Mouse (Mus musculus): ENCODE results near the gene Dennd5b. TPM values are rescaled to one million over a fixed set of nuclear protein-coding genes. Genes with fewer than 3 reads are reported as not detected.
"Not testable (repeated sequence)": the region's sequence is repeated elsewhere in the genome, so short reads cannot be mapped to it uniquely, and the experiment has no call there.

The Dennd5b gene
- total RNA-seq, 2 experiments from 2014 or later = 0.68 TPM; not detected in 1

DNA sequence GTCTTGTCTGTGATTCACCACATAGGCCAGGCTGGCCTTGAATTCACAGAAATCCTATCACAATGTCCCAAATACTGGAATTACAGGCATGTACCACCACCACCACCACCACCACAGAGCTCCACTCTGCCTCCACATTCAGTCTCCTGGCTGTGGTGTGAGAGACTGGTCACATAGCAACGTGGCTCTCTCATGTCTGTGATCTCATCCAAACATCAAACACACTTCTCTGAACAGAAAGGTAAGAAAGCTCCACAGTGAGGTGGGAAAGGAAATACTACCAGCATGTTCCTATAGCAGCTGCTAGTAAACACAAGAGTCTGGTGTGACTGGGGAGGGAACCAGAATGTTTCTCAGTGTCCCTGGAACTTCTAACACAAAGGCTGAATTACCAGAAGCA is 140.2 kb downstream of the Dennd5b start:
- ATAC-seq (replicated peaks; ENCODE audit: low FRiP score, poor library complexity, severe bottlenecking) = no peak

DNA sequence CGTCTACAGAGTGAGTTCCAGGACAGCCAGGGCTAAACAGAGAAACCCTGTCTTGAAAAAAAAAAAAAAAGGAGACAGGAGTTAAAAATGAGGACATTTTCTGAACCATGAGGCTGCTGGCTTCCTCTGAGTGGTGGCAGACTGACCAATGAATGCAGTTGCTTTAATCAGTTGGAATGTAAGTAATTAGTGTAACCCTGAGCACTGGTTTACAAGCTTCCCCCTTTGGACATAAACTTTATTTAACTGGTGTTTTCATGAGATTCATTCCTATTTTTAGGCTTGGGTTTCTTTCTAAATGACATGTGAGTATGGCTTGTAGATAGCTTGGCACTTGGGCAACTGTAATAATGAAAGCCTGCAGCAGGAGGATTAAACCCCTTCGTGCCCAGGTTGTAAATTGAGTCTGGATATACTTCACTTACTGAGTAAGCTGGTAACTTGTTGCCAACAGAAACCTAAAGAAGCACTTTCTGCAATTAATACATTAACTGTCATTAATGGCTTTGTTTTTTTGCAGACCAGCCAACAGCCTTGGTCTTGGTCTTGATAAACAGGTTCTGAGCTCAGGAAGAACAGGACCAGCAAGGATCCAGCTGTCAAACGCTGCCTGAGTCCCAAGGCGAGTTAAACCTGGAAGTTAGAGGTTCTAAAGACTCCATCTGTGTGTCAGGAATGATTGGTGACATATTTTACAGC is 141.8 kb downstream of the Dennd5b start:
- ATAC-seq (replicated peaks; ENCODE audit: low FRiP score, poor library complexity, severe bottlenecking) = no peak

DNA sequence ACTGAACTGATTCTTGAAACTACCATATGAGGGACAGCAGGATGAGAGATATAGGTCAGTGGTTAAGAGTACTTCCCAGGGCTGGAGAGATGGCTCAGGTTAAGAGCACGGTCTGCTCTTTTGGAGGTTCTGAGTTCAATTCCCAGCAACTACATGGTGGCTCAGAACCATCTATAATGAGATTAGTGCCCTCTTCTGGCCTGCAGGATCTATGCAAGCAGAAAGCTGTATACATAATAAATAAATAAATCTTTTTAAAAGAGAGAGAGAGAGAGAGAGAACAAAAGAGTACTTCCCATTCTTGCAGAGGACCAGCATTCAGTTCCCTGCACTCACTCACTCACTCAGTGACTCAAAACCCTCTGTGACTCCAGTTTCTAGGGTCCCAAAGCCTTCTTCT is 142.8 kb downstream of the Dennd5b start:
- no peak for ATAC-seq (replicated peaks; ENCODE audit: low FRiP score, poor library complexity, severe bottlenecking)

DNA sequence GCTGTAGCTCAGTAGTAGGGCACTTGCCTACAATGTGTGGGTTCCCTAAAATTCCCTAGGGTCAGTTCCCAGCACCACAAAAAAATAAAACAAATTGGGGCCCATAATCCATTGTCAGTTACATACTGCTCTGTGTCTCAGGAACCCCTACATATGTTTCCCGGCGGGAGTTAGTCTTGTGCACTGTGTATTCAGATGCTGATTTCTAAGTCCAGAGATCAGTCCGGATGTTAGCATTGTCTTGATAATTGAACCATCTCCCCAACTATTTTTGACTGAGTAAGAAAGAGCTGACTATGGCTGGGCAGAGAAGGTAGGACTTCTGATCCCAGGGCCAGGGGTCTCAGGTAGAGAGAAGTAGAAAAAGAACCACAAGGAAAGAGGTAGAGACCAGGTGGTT is 144.4 kb downstream of the Dennd5b start:
- no peak for ATAC-seq (replicated peaks; ENCODE audit: low FRiP score, poor library complexity, severe bottlenecking)

DNA sequence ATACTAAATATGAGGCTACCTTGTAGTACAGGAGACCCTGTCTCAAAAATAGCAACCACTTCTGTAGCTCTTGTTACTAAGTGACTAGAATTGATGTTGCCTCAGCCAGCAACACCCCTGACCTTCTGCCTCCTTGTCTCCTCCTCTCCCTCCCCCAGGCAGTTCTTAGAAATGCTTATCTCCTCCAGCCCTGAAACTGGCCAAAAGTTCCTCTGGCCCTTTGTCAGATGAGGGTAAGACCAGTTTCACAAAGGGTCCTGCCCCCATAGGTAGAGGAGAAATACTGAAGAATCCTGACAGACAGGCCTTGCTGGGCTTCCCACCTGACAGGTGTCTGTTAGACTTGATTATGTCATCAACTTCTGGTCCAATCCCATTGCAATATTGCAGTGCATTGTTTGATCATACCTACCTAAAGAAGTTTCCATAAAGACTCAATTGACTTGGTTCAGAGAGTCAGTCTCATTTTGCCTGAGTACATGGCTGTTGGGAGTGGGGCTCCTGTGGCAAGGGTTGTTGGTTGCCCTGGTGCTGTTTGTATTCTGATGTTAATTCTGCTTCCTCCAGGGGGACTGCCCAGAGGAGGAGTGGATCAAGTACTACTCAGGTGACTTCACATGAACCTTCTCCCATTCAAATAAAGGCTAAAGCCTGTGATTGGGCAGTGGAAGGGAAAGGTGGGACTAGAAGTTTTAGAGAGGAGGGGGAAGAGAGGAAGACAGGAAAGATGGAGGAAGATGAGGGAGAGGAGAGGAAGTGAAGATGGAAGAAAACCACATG is 145.6 kb downstream of the Dennd5b start:
- ATAC-seq (replicated peaks; ENCODE audit: low FRiP score, poor library complexity, severe bottlenecking) = no peak

DNA sequence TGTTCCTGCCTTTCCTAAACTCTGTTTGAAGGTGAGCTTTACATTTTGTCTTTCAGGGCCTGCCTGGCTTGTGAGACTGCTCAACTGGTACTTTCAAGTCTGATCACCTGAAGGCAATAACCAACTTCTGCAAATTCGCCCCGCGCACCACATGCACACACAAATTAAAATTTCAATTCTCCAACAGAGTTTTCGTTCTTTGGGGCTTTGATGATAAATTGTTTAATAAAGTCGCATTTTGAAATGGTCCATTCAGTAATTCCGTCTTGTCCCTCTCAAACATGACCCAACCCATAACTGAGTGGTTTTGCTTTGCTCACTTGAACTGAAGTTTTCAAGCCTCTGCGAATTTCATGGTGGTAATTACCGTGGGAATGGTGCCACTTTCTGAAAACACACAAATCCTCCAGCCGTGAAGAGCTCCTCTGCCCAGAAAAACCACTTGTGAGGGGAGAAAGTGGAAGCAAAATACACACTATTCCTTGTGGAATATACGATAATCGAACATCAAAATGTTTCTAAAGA is 154.5 kb downstream of the Dennd5b start:
- no peak for ATAC-seq (replicated peaks; ENCODE audit: low FRiP score, poor library complexity, severe bottlenecking)

DNA sequence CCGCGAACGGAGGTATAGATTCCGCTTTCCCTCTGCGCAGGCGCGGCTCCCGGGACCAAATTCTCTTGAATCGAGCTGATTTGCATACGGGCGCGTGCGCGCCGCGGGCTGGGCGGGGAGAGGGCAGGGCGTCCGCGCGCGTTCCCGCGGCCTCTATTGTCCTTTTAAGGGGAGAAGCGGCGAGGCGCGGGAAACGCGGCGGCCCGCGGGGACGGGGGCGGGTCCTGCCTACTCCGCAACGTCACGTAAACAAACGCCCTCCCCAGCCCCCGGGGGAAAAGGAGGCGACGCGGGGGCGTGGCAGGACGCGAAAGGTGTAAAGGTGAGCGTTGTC is 155.1 kb downstream of the Dennd5b start, which contains the start of gene Sinhcaf:
Gene Sinhcaf (minus strand): TSS at position 59 of the 334 bp plus-strand sequence.
- ATAC-seq (replicated peaks; ENCODE audit: low FRiP score, poor library complexity, severe bottlenecking) = peak; percentile 86

DNA sequence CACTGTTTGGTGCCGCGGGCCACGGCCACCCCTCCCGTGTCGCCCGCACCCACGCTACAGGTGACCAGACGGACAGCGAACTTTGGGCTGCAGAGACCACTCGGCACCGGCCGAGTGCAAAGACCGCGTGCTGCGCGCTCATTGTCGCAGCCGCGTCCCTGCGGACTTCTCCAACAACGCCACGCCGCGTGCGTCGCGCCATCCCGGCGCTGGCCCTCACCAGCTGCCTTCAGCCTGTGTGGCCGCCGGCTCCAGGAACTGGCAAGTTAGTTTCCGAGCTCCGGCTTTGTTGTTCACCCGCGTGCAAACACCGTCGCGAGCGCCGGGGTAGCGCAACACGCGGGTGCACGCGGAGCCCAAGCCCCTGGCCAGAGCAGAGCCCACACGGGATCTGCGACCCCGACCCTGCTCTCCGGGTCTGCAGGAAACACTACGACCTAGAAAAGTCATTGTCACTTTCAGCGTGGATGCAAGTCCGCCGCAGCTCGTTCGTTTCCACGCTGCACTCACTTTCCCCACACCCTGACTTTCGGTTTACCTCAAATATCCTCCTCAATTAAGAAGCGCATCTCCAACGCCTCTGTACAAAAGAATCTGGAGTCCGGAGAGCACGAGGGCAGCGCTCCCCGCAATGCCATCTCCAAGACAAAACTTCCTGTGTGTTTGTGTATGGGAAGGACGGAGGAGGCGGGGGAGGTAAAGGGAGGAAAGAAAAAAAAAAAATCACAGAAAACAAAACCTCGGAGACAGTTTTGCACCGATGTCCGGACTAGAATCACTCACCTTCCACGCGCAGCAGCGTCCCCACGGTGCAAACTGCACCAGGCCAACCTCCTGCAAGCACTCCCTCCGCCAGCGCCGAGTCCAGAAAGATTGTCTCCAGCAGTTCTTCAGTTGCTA is 155.7 kb downstream of the Dennd5b start:
- ATAC-seq (replicated peaks; ENCODE audit: low FRiP score, poor library complexity, severe bottlenecking) = peak; percentile 46

DNA sequence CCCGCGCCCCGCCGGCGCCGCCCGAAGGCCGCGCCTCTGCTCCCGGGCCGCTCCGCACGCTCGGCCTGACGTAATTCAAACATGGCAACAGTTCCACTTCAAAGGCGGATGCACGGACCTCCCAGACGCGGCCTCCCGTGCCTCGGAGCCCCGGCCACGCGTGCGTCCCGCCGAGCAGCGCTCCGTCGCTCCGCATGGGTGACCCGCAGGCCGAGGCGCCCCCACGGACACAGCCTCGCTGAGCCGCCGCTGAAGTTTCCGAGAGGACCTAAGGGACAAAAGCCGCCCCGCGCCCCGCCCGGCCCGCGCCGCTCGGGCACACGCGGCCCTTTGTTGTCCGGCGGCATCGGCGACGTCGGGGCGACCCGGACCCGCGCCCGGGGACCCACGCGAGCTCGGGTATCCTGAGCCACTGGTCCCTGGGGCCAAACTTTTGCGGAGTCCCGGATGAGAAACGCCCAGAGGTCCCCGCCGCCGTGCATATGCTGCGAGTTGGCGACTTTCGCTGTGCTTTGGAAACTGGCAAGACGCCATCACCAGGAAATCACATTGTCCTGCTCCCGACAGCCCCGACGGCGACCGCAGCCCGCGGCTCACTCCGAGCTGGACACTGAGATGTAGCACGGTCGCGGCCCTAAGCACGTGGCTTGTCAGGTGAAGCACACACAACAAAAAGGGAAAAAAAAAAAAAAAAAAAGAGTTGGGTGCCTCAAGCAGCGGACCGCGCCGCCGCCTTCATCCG is 156.5 kb downstream of the Dennd5b start:
- ATAC-seq (replicated peaks; ENCODE audit: low FRiP score, poor library complexity, severe bottlenecking) = peak; percentile 44

DNA sequence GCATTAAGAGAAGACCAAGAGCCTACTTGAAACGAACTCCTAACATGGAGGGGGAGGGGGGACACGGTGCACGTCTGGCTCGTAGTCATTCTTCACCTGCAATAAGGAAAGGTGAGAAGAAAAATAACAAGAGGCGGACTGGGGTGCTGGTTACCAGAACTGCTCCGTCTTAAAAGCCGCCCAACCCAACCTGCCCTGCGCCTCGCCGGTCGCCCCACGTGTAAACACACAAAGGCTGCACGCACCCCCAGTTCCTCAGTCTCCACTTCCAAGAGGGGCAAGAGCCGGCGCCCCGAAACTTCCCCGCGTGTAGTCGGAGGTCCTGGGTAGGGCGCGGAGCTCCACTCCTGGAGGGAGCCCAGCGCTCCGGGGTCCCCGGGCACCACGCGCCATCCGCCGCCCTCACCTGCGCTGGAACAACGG is 157.1 kb downstream of the Dennd5b start:
- no peak for ATAC-seq (replicated peaks; ENCODE audit: low FRiP score, poor library complexity, severe bottlenecking)

DNA sequence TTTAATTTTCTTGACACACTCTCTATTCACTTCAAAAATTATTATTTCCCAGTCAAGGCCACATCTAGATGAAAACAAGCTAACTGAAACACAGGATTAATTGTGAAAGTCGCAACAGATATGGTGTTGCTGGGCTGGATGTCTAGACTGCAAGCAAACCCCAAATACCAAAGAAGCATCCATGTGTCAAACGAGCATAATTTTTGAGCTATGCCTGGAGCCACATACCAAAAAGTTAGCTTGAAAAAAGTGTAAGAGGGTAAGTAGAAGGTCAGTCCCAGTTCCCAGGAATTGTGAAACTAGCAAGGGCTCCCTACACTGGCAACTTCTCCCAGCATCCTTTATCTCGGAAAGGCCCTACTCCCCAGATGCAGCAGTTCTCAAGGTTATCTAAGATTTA is 157.8 kb downstream of the Dennd5b start:
- no peak for ATAC-seq (replicated peaks; ENCODE audit: low FRiP score, poor library complexity, severe bottlenecking)

DNA sequence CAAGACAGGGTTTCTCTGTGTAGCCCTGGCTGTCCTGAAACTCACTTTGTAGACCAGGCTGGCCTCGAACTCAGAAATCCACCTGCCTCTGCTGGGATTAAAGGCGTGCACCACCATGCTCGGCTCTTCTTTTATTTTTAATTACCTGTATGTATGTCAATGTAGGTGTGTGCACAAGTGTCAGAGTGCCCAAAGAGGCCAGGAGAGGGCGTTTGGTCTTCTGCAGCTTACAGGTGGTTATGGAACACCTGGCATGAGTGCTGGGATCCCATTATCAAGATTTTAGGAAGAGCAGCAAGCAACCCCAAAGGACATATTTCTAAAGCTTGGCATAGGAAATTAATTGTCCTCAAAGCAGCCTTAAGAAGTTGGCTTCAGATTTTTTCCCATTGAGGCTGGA is 159.1 kb downstream of the Dennd5b start:
- ATAC-seq (replicated peaks; ENCODE audit: low FRiP score, poor library complexity, severe bottlenecking) = no peak

DNA sequence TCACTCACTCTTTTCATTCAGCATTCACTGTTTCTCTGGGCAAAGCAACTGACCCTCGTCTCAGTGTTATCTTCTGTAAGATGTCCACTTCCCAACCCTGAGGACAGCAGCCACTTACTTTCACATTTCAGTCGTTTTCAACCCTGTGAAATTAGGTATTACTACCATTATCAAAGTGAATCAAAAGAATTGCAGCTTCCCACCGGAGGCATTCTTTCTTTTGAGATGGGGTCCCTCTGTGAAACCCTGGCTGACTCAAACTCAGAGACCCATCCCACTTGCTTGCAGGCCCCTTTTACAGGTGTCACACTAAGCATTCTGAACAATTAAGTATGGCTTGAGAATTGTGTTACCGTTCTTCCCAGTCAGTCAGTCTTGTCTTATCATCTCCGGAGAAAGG is 159.6 kb downstream of the Dennd5b start:
- ATAC-seq (replicated peaks; ENCODE audit: low FRiP score, poor library complexity, severe bottlenecking) = no peak

DNA sequence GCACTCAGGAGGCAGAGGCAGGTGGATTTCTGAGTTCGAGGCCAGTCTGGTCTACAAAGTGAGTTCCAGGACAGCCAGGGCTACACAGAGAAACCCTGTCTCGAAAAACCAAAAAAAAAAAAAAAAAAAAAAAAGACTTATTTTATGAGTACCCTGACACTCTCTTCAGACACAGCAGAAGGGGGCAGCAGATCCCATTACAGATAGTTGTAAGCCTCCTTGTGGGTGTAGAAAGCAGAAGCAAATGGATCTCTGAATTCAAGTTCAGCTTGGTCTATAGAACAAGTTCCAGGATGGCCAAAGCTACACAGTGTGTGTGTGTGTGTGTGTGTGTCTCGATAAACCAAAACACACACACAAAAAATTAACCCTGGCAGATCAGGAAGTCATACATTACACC is 161.1 kb downstream of the Dennd5b start:
- not testable (repeated sequence) for ATAC-seq (replicated peaks; ENCODE audit: low FRiP score, poor library complexity, severe bottlenecking)

Other genes with a start within 250 kb of the Dennd5b start
- gene Caprin2, start 205.4 kb downstream of the Dennd5b start, total RNA-seq (2015; ENCODE audit: low replicate concordance) = 3.1 TPM in 1 of 2 replicates, not detected in the other
- 3.1 and 4.0 TPM in 2 replicates for gene Caprin2, start 205.4 kb downstream of the Dennd5b start, total RNA-seq (2017; ENCODE audit: low replicate concordance)
- gene Sinhcaf, start 155.2 kb downstream of the Dennd5b start, total RNA-seq (2015; ENCODE audit: low replicate concordance) = 4.6 and 9.0 TPM in 2 replicates
- gene Sinhcaf, start 155.2 kb downstream of the Dennd5b start, total RNA-seq (2017; ENCODE audit: low replicate concordance) = 9.0 and 12.8 TPM in 2 replicates
- gene Gm10203, start 28.5 kb upstream of the Dennd5b start, total RNA-seq (2015; ENCODE audit: low replicate concordance) = not detected in 2 replicates
- gene Gm10203, start 28.5 kb upstream of the Dennd5b start, total RNA-seq (2017; ENCODE audit: low replicate concordance) = not detected in 2 replicates
- gene Etfbkmt, start 38.2 kb upstream of the Dennd5b start, total RNA-seq (2015; ENCODE audit: low replicate concordance) = 37.7 and 39.5 TPM in 2 replicates
- 35.9 and 48.9 TPM in 2 replicates for gene Etfbkmt, start 38.2 kb upstream of the Dennd5b start, total RNA-seq (2017; ENCODE audit: low replicate concordance)
- gene Amn1, start 87.0 kb upstream of the Dennd5b start, total RNA-seq (2015; ENCODE audit: low replicate concordance) = 19.4 and 26.5 TPM in 2 replicates
- gene Amn1, start 87.0 kb upstream of the Dennd5b start, total RNA-seq (2017; ENCODE audit: low replicate concordance) = 11.9 and 14.4 TPM in 2 replicates
- gene Resf1, start 207.7 kb upstream of the Dennd5b start, total RNA-seq (2015; ENCODE audit: low replicate concordance) = 232 and 275 TPM in 2 replicates
- gene Resf1, start 207.7 kb upstream of the Dennd5b start, total RNA-seq (2017; ENCODE audit: low replicate concordance) = 271 and 321 TPM in 2 replicates

Measured in erythroblast, adult 5-6 weeks (primary cell).